Mouse (Mus musculus): ENCODE results near the gene Npy4r.
A peak's percentile ranks its signal among the peaks of the same experiment; 100 is the strongest.

The Npy4r gene

DNA sequence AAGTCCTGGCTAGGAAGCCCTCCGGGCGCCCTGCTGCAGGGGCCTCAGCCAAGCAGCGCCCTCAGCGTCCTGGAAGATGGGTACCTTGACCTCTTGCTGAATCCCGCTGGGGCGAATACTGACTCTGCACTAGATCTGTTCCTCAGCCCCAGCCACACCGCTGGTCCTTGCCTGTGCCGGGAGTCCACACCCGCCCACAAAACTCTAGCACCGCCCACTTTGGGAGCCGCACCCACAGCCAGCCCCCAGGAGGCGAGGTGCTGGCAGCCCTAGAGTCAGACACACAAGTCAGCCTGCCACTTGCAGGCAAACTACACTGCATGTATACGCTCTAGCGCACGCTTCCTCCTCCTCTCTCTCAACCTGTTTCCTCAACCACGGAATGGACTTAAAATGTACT is at the start of gene Npy4r:
TSS of gene Npy4r (minus strand) at position 148 of the 400 bp plus-strand sequence.
- DNase-seq (ENCODE audit: low spot score in 2 of 2), result peak; percentile 52 to 74

- peak in 1 of 2 experiments; percentile 21 for DNase-seq (ENCODE audit: low spot score in 2 of 2)
Observed at GRCm38 (mm10) chr14:34201231-34202035, 49.1 kb upstream of the Npy4r start, which contains the start of gene Gprin2. Gene Gprin2 (minus strand): TSS chr14:34201653.

DNA sequence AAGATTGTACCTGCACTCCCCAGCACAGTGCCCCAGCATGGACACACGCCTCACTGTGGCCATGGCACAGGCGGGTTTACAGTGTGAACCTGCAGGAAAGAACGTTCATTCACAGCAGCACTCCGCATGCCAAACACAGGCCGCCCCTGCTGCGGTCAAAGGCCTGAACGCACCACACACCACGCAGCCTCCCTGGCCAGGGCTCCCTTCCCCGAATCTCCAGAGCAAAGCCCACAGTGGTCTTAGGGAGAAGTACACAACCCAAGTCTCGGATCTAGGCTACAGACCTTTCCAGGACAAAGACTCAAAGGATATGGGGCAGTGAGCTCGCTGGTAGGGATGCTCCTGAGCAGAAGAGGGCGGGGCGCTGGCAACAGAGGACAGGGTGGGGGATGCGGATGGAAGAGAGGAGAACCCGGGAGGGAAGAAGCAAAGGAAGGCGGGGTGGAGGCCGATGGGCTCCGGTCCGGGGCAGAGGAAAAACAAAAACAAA is 48.5 kb upstream of the Npy4r start:
- peak in 1 of 2 experiments; percentile 27 for DNase-seq (ENCODE audit: low spot score in 2 of 2)

- DNase-seq (ENCODE audit: low spot score in 2 of 2), result no peak
Observed at GRCm38 (mm10) chr14:34196706-34197105, 44.4 kb upstream of the Npy4r start.

DNA sequence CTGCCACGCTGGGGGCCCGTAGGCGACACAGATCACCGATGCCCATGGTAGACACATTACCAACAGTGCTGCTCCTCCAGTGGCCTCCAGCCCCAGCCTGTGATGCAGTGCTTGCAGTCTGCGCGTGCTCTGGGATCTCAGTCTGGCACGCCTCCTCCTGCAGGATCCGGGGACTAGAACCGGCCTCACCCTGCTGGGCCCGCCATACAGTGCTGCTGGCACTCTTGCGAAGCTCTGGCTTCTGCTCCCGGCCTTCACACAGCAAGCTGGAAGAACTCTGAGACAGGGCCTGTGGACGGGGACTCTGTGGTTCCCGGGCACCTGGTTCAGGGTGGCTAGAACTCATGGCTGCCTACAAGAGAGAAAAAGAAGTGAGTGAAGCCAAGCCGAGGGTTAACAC is 43.2 kb upstream of the Npy4r start:
- no peak for DNase-seq (ENCODE audit: low spot score in 2 of 2)

GRCm38 (mm10) chr14:34193879-34194278 is 41.6 kb upstream of the Npy4r start:
- DNase-seq (ENCODE audit: low spot score in 2 of 2), result no peak

DNA sequence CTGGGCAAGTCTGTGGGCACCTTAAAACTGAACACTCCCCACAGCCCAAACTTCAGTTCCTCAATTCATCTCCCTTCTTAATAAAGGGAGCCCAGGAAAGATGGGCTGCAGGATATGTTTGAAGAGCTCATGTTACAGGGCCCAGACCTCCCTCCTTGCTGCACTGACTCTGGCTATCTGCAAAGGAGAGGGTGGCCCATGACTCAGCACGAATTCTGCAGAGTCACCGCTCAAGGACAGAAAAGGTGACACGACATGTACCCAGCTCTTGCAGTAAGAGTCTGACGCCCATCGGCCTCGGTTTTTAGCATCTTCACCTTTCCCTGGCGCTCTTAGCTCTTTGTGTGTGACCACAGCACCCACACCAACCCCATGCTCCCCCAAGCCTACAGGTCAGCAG is 38.1 kb upstream of the Npy4r start:
- DNase-seq (ENCODE audit: low spot score in 2 of 2), result no peak

- DNase-seq (ENCODE audit: low spot score in 2 of 2), result peak in 1 of 2 experiments; percentile 22
Observed at GRCm38 (mm10) chr14:34188629-34189028, 36.3 kb upstream of the Npy4r start.

GRCm38 (mm10) chr14:34183101-34183500 is 30.8 kb upstream of the Npy4r start:
- no peak for DNase-seq (ENCODE audit: low spot score in 2 of 2)

DNA sequence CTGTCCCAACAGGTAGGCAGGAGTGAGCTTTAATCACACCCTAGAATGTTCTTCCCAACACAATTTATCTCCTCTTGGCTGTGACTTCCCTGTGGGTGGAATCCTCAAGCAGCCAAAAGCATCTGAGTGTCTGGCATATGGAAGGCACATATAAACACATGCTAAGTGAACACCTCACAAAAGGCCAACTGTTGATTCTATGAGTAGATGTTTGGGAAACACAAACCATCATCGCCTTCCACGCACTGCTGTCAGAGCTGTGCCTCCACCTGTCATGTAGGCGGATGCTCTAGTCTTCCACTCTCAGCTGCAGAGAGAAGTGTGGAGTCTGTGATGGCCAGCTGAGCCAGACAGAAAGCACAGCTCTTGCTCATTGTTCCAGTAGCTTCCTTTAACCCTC is 27.1 kb upstream of the Npy4r start:
- DNase-seq (ENCODE audit: low spot score in 2 of 2), result no peak

GRCm38 (mm10) chr14:34171107-34171506 is 18.8 kb upstream of the Npy4r start:
- no peak for DNase-seq (ENCODE audit: low spot score in 2 of 2)

GRCm38 (mm10) chr14:34155752-34156151 is 3.5 kb upstream of the Npy4r start:
- DNase-seq (ENCODE audit: low spot score in 2 of 2), result no peak

DNA sequence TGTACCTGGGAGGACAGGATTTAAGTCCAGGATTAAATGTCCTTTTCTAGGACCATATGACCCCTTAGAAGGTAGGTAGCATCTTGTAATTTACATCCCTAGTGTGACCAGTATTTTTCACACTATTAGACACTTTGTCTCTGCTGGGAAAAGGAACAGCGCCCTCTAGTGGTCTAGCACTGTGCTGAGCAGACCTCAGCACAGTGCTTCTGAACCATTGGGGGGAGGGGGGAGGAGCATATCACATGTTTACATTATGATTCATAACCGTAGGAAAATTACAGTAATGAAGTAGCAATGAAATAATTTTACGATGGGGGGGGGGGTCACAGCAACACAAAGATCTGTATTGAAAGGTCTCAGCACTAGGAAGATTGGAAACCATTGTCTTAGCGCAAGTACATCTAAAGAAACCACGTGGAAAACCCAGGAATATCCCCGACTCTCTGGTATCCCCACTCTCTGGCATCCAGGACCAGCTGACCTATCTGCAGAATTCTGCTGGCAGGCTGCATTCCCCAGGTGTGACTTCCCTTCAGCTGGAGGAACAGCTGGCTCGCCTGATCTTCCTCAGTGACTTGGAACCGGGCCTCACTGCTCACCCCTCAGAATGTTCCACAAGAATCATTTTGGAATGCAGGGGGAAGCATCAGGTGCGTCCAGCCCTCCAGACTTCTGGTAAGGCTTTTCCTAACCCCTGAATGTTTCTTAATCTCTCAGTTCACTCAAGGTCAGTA is 2.5 kb upstream of the Npy4r start:
- peak in 1 of 2 experiments; percentile 34 for DNase-seq (ENCODE audit: low spot score in 2 of 2)

GRCm38 (mm10) chr14:34142915-34143314 is 9.4 kb downstream of the Npy4r start:
- no peak for DNase-seq (ENCODE audit: low spot score in 2 of 2)

GRCm38 (mm10) chr14:34142316-34142715 is 10.0 kb downstream of the Npy4r start:
- DNase-seq (ENCODE audit: low spot score in 2 of 2), result no peak

DNA sequence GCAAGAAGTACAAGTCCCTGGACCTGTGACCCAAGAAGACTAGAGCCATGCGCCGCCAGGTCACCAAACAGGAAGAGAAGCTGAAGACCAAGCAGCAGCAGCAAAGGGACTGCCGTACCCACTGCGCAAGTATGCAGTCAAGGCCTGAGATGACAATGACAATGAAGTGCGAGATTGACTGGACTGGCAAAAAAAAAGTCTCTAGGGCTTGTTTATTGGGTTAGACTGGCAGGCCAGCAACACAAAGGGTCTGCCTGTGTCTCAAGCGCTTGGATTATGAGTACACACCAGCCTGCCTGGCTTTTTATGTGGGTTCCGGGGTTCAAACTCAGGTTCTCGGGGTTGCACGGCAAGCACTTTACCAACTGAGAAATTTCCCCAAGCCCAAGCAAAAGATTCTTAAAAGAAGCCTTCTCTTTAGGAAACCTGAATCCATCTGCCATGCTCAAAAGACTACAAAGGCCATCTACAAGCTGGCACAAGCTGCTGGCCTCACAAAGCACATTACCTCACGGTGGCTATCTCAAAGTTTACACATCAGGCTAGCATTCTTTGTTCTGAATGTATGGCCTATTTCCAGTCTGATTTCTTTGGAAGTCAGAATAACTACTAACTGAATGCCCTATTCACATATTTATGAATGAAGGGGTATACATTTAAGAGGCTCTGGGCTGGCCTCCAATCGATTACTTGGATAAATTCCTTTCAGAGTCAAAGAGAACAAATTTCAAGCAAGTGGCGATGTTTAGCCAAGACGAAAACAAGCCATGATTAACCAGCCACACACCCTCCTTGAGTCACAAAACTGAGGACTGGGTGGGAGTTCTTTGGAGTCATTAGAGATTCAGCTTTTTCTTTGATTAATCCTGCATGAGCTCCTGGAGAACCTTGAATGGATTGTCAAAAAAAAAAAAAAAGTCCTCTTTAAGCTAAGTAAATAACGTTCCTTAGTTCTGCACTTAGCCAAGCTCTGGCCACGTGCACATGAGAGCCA is 12.3 kb downstream of the Npy4r start:
- no peak for DNase-seq (ENCODE audit: low spot score in 2 of 2)

- peak in 1 of 2 experiments; percentile 10 for DNase-seq (ENCODE audit: low spot score in 2 of 2)
Observed at GRCm38 (mm10) chr14:34135391-34135790, 16.9 kb downstream of the Npy4r start.

GRCm38 (mm10) chr14:34131216-34131615 is 21.1 kb downstream of the Npy4r start:
- no peak for DNase-seq (ENCODE audit: low spot score in 2 of 2)

DNA sequence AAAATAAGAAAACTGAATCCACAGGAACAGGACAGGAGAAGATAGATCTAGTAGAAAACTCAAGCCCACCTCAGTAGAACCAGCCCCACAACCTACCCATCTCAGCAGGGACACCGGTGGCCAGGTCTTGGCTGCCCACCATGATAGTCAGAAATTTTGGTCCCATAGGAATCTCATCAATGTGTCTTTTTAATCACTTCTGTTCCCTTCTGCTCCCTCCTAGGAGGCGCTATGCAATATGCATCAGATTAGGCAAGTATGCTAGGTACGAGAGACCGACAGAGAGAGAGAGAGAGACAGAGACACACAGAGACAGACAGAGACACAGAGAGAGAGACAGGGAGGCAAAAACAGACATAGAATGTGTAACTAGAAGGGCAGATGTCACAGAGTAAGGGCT is 30.6 kb downstream of the Npy4r start:
- DNase-seq (ENCODE audit: low spot score in 2 of 2), result no peak

DNA sequence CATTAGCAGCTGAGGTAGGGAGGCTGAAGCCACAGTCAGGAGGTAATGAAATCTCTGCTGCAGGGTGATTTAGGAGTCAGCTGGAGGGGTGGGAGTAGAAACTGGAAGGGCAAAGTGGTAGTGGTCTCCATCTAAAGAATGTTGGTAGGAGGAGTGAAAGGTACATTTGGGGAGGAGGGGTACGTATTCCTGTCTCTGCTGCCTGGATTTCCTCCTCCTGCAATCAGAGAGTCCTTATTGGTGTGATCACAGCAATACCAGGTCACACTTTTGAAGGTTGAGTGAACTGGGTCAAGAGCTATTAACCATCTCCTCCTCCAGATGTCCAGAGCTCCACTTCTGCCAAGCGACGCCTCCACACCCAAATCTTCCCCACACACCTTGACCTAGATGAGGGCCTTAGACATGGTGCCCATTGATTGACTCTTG is 31.4 kb downstream of the Npy4r start:
- no peak for DNase-seq (ENCODE audit: low spot score in 2 of 2)

Data from urinary bladder, postnatal 4 days (tissue).